Mouse (Mus musculus) spleen, adult 2 months (tissue): ENCODE results near the gene Slc39a11.

Experiments
- CTCF ChIP-seq: fragments of 200-500 bp; IDR thresholded peaks from 2 replicates; pipeline ENCODE4 v1.5.1; 2011; ENCODE audit warnings: mild to moderate bottlenecking, inconsistent platforms; ENCODE audit not compliant: insufficient read depth, insufficient read length, insufficient replicate concordance; ENCODE audit errors: extremely low read depth
- POLR2A ChIP-seq: fragments of 200-500 bp; IDR thresholded peaks from 2 replicates; pipeline ENCODE4 v1.6.1; 2011; ENCODE audit warnings: low read depth, low read length, inconsistent platforms

DNA sequence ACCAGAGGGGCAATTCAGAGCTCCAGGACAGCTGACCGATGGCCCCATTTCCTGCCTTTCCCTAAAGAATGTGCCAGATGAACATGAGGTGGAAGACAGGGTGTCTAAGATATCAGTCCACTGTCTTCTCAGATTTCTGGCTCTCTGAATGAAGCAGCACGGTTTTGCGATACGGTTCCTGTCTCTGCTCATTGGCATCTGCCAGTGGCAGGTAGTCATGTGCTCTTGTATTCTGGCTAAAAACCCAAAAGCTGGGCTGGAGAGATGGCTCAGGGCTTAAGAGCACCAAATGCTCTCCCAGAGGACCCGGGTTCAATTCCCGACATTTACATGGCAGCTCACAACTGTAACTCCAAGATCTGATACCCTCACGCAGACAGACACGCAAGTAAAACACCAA is 108.8 kb downstream of the Slc39a11 start:
- TF ChIP-seq CTCF = no peak
- TF ChIP-seq POLR2A = no peak
